Mouse (Mus musculus): Measurements from ENCODE around the gene Smim11. TPM values are rescaled to one million over a fixed set of nuclear protein-coding genes. Genes with fewer than 3 reads are reported as not detected.
A peak's percentile ranks its signal among the peaks of the same experiment; 100 is the strongest.

Smim11 gene
- total RNA-seq (2014; rRNA removed) (24.7 and 27.5 TPM in 2 replicates), polyA plus RNA-seq (2015; fragmentation: Nextera tagmentation; extraction: Ambion mirVana) (54.3 and 61.7 TPM in 2 replicates)

DNA sequence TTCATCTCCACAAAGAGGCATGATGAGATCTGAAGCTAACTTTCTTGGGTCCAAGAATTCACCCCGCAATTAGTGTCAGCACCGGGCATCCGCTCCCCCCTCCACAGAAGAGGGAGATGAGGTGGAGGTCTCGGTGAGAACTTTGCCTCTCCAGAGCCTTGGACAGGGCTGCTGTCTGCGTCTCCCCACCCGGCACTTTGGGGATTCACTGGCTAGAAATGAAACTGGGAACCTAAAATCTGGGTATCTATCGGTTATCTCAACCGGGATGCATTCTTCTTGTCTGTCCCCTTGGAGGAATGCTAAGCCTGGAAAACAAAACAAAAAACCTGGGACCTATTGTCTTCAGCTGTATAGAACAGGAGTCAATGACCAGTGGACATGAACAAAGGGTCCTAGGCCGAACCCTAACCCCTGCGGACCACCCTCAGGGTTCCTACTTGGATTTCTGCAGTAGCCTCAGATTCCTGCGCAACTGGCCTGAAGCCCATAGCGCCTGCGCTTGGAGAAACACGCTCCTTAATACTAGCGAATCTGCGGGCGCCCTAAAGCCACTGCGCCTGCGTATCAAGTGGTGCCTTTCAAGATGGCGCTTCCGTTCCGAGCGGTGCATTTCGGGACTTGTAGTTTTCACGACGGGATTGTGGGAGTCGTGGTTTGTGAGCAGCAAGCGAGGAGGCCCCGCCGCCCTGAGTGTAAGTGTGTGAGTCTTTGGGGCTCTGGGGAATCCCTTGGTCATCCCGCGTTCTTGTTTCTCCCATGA lies at the start of gene Smim11:
Gene Smim11 (plus strand): TSS at position 638 of the 763 bp plus-strand sequence.
- peak within 1 kb of the TSS; percentile 71 for H3K9ac ChIP-seq
- peak within 1 kb of the TSS; percentile 78 for H3K4me2 ChIP-seq (ENCODE audit: low read depth)
- peaks cover 15% of the 10 kb centered on the region for H3K4me1 ChIP-seq (ENCODE audit: insufficient read depth)
- 8% methylated on average over 32 of the region's 32 CpGs for WGBS
- peak; percentile 99 for DNase-seq
- peaks cover 3% of the 10 kb centered on the region; the same call in 1 of the 2 replicates for H3K36me3 ChIP-seq (ENCODE audit: insufficient read depth)
- ATAC-seq: peak; percentile 98
- no peak for TF ChIP-seq CTCF (IDR thresholded peaks at IDR 0.05; ENCODE audit: low read depth)
- peak within 1 kb of the TSS; percentile 82 for H3K27ac ChIP-seq (ENCODE audit: low read depth, low read length)
- no peaks in the 10 kb centered on the region for H3K27me3 ChIP-seq (ENCODE audit: insufficient read depth, low read length)
- peak within 1 kb of the TSS; percentile 60 for H3K4me3 ChIP-seq (ENCODE audit: low read depth, low read length)
- H3K9me3 ChIP-seq (ENCODE audit: low read length): no peaks in the 10 kb centered on the region

GRCm38 (mm10) chr16:92254316-92254715 lies 46.8 kb upstream of the Smim11 start:
- no peak for TF ChIP-seq CTCF (IDR thresholded peaks at IDR 0.05; ENCODE audit: low read depth)
- H3K4me1 ChIP-seq (ENCODE audit: insufficient read depth): no peaks in the 10 kb centered on the region
- H3K27ac ChIP-seq (ENCODE audit: low read depth, low read length): no peak overlapping the region
- no peaks in the 10 kb centered on the region for H3K27me3 ChIP-seq (ENCODE audit: insufficient read depth, low read length)
- DNase-seq: no peak
- 47% methylated on average over 3 of the region's 3 CpGs for WGBS
- no peaks in the 10 kb centered on the region for H3K9me3 ChIP-seq (ENCODE audit: low read length)
- H3K4me2 ChIP-seq (ENCODE audit: low read depth): no peak overlapping the region
- no peak overlapping the region for H3K4me3 ChIP-seq (ENCODE audit: low read depth, low read length)
- no peaks in the 10 kb centered on the region for H3K36me3 ChIP-seq (ENCODE audit: insufficient read depth)
- no peak overlapping the region for H3K9ac ChIP-seq
- no peak for ATAC-seq

DNA sequence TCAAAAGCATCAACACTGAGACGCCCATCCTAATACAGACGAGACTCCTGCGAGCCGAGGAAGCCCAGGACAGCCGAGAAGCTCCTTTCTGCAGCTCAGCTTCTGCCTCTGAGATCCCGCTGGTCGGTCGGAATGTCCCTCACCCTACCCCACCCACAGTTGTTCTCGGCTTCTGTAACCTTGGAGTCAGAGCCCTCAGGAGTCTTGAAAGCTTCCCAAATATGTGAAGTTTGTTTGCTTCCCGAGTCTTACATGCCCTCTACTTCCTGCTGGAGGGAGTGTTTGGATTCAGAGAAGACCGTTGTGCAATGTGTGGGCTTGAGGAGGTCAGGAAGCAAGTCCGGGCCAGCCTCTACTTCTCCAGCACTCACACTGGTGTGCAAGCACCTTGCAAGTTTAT lies 33.2 kb upstream of the Smim11 start:
- H3K4me2 ChIP-seq (ENCODE audit: low read depth): no peak overlapping the region
- H3K36me3 ChIP-seq (ENCODE audit: insufficient read depth): no peaks in the 10 kb centered on the region
- H3K9me3 ChIP-seq (ENCODE audit: low read length): no peaks in the 10 kb centered on the region
- ATAC-seq (no peak), DNase-seq (no peak)
- no peaks in the 10 kb centered on the region for H3K27me3 ChIP-seq (ENCODE audit: insufficient read depth, low read length)
- no peak overlapping the region for H3K27ac ChIP-seq (ENCODE audit: low read depth, low read length)
- TF ChIP-seq CTCF (IDR thresholded peaks at IDR 0.05; ENCODE audit: low read depth): no peak
- H3K4me1 ChIP-seq (ENCODE audit: insufficient read depth): no peaks in the 10 kb centered on the region
- H3K4me3 ChIP-seq (ENCODE audit: low read depth, low read length): no peak overlapping the region
- no peak overlapping the region for H3K9ac ChIP-seq
- WGBS: 87% methylated on average over 12 of the region's 12 CpGs

DNA sequence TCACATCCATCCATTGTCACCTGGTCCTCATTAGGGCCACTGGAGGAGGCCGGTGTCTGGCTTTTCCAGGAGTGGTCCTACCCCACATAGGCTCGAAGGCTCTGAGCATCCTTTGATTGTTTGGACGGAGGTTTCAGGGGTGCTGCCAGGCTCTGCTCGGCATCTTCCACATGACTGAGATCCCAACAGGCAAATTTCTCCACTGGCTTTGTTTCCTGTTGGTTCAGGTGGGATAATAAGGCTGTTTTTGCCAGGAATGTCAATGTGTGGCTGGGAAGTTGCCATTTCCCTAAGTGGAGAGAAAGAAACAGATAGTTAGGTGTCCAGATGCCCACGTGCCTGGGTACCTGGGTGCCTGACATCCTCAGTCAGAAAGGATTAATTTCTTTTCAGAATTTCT lies 26.6 kb upstream of the Smim11 start:
- 72% methylated on average over 5 of the region's 5 CpGs for WGBS
- Histone ChIP-seq H3K4me3 (ENCODE audit: low read depth, low read length) (no peak overlapping the region), H3K36me3 (ENCODE audit: insufficient read depth) (no peaks in the 10 kb centered on the region), H3K9me3 (ENCODE audit: low read length) (no peaks in the 10 kb centered on the region), H3K9ac (no peak overlapping the region), H3K4me1 (ENCODE audit: insufficient read depth) (no peaks in the 10 kb centered on the region), H3K27ac (ENCODE audit: low read depth, low read length) (no peak overlapping the region), H3K27me3 (ENCODE audit: insufficient read depth, low read length) (no peaks in the 10 kb centered on the region), H3K4me2 (ENCODE audit: low read depth) (no peak overlapping the region)
- DNase-seq: no peak
- ATAC-seq: no peak
- no peak for TF ChIP-seq CTCF (IDR thresholded peaks at IDR 0.05; ENCODE audit: low read depth)

DNA sequence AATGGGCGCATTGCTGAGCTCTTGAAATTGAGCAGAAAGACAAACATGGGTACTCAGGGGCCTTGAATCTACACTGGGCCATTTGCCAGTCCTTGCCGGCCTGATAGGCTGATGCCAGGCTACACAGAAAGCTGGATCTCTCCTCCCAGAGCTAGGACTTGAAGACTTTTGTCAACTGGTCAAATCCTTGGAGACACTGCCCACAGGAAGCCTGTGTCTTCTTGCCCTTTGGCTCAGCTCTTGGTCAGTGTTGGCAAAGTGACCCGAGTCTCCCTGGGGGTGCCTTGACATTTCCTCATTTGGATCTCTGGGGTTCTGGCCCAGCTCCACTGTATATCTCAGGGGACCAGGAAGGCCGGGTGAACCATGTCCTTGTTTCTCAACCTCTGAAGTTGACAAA lies 25.6 kb upstream of the Smim11 start:
- Histone ChIP-seq H3K27me3 (ENCODE audit: insufficient read depth, low read length) (no peaks in the 10 kb centered on the region), H3K4me1 (ENCODE audit: insufficient read depth) (no peaks in the 10 kb centered on the region), H3K4me3 (ENCODE audit: low read depth, low read length) (no peak overlapping the region), H3K4me2 (ENCODE audit: low read depth) (no peak overlapping the region), H3K9ac (no peak overlapping the region), H3K9me3 (ENCODE audit: low read length) (no peaks in the 10 kb centered on the region), H3K27ac (ENCODE audit: low read depth, low read length) (no peak overlapping the region), H3K36me3 (ENCODE audit: insufficient read depth) (no peaks in the 10 kb centered on the region)
- ATAC-seq (no peak), DNase-seq (no peak)
- 81% methylated on average over 4 of the region's 4 CpGs for WGBS
- no peak for TF ChIP-seq CTCF (IDR thresholded peaks at IDR 0.05; ENCODE audit: low read depth)

DNA sequence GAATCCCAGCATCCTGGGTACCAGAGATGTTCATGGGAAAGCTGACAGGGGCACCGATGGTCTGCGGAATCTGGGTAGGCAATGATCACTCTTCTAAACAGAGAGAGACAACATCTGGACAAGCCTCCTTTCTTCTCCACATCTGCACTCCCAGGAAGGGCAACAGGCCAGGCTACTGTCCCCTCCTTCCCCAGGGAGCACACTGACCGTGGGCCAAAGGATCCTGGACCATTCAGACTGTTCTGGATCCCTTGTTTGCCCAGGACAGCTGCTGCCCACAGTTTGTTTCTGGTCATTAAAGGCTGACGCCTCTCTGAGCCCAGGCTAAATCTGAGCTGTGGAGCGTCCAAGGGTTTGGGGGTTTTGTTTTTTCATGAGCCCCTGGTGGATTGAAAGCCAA lies 18.4 kb upstream of the Smim11 start:
- Histone ChIP-seq H3K27me3 (ENCODE audit: insufficient read depth, low read length) (no peaks in the 10 kb centered on the region), H3K9ac (no peak overlapping the region), H3K4me3 (ENCODE audit: low read depth, low read length) (no peak overlapping the region), H3K27ac (ENCODE audit: low read depth, low read length) (no peak overlapping the region), H3K4me2 (ENCODE audit: low read depth) (no peak overlapping the region), H3K9me3 (ENCODE audit: low read length) (no peaks in the 10 kb centered on the region), H3K4me1 (ENCODE audit: insufficient read depth) (no peaks in the 10 kb centered on the region), H3K36me3 (ENCODE audit: insufficient read depth) (no peaks in the 10 kb centered on the region)
- ATAC-seq (no peak), DNase-seq (no peak)
- no peak for TF ChIP-seq CTCF (IDR thresholded peaks at IDR 0.05; ENCODE audit: low read depth)
- WGBS: 74% methylated on average over 5 of the region's 5 CpGs

GRCm38 (mm10) chr16:92285068-92285467 lies 16.0 kb upstream of the Smim11 start:
- no peak overlapping the region for H3K27ac ChIP-seq (ENCODE audit: low read depth, low read length)
- H3K36me3 ChIP-seq (ENCODE audit: insufficient read depth): no peaks in the 10 kb centered on the region
- WGBS: 70% methylated on average over 10 of the region's 10 CpGs
- no peak for TF ChIP-seq CTCF (IDR thresholded peaks at IDR 0.05; ENCODE audit: low read depth)
- no peak for ATAC-seq
- H3K4me2 ChIP-seq (ENCODE audit: low read depth): no peak overlapping the region
- H3K9me3 ChIP-seq (ENCODE audit: low read length): no peaks in the 10 kb centered on the region
- no peak overlapping the region for H3K4me3 ChIP-seq (ENCODE audit: low read depth, low read length)
- DNase-seq: no peak
- H3K27me3 ChIP-seq (ENCODE audit: insufficient read depth, low read length): no peaks in the 10 kb centered on the region
- no peaks in the 10 kb centered on the region for H3K4me1 ChIP-seq (ENCODE audit: insufficient read depth)
- H3K9ac ChIP-seq: no peak overlapping the region

Data from forebrain, postnatal 0 days (tissue).